Mouse (Mus musculus) cortical plate, adult 2 months (tissue): Measurements from ENCODE around the gene Rbm14. TPM values are rescaled to one million over a fixed set of nuclear protein-coding genes. Genes with fewer than 3 reads are reported as not detected.

Experiments
- H3K27ac ChIP-seq: fragments of 200-500 bp; 2 replicates; pipeline ENCODE4 v1.5.1; 2012; ENCODE audit warnings: low read length, control low read depth, inconsistent platforms; ENCODE audit not compliant: insufficient read depth
- H3K4me1 ChIP-seq: fragments of 200-500 bp; 2 replicates; pipeline ENCODE4 v1.6.1; 2011; ENCODE audit warnings: low read length; ENCODE audit not compliant: control insufficient read depth, insufficient read depth
- H3K4me3 ChIP-seq: fragments of 200-500 bp; 2 replicates; pipeline ENCODE4 v1.5.1; 2011; ENCODE audit warnings: mild to moderate bottlenecking, low read length, control low read depth; ENCODE audit not compliant: insufficient read depth
- CTCF ChIP-seq: fragments of 200-500 bp; IDR thresholded peaks from 2 replicates; pipeline ENCODE4 v1.5.1; 2011; ENCODE audit warnings: mild to moderate bottlenecking, control low read depth, low read length; ENCODE audit not compliant: insufficient read depth; ENCODE audit errors: extremely low read depth
- POLR2A ChIP-seq: fragments of 200-500 bp; IDR thresholded peaks from 2 replicates; pipeline ENCODE4 v1.6.1; 2011; ENCODE audit warnings: mild to moderate bottlenecking, low read length, control low read depth; ENCODE audit not compliant: insufficient read depth; ENCODE audit errors: extremely low read depth
- polyA plus RNA-seq: library from polyadenylated mRNA; depleted of rRNA; stranded (reverse); fragments of >200 nt; gene quantifications from 2 replicates; pipeline ENCODE4 v1.2.3, GENCODE M21; 2012; rRNA removed

Rbm14 gene
- polyA plus RNA-seq, 1 experiment, result 25.1 TPM

- TF ChIP-seq CTCF (no peak), POLR2A (no peak)
- H3K4me1 ChIP-seq, result peaks cover 2% of the 10 kb centered on the region; the same call in 1 of the 2 replicates
- peak overlapping the region; percentile 45; the same call in 1 of the 2 replicates for H3K27ac ChIP-seq
- H3K4me3 ChIP-seq, result peak overlapping the region; percentile 55
Observed at GRCm38 (mm10) chr19:4756921-4757320, 54.5 kb downstream of the Rbm14 start.

- Histone ChIP-seq H3K4me3 (peak within 1 kb of the TSS; percentile 55), H3K4me1 (peaks cover 2% of the 10 kb centered on the region; the same call in 1 of the 2 replicates), H3K27ac (peak within 1 kb of the TSS; percentile 86)
- TF ChIP-seq CTCF (no peak), POLR2A (peak; percentile 57)
Observed at GRCm38 (mm10) chr19:4756193-4756911, 55.1 kb downstream of the Rbm14 start, which contains the start of gene Rbm4b. Gene Rbm4b, plus strand, starts transcription at chr19:4756497.

GRCm38 (mm10) chr19:4755565-4756192 is 55.8 kb downstream of the Rbm14 start:
- Histone ChIP-seq H3K4me3 (peak overlapping the region; percentile 55), H3K4me1 (peaks cover 2% of the 10 kb centered on the region; the same call in 1 of the 2 replicates), H3K27ac (peak overlapping the region; percentile 86)
- TF ChIP-seq CTCF (peak; percentile 96), POLR2A (peak; percentile 43; the same call in 1 of the 2 replicates)

Other genes with a start within 250 kb of the Rbm14 start
- gene Lrfn4, start 196.0 kb downstream of the Rbm14 start, polyA plus RNA-seq, result 28.1 and 30.2 TPM in 2 replicates
- 52.9 and 54.0 TPM in 2 replicates for gene Rce1, start 186.0 kb downstream of the Rbm14 start, polyA plus RNA-seq
- gene Gm960, start 113.0 kb downstream of the Rbm14 start, polyA plus RNA-seq, result 3.3 and 3.7 TPM in 2 replicates
- gene Sptbn2, start 100.5 kb downstream of the Rbm14 start, polyA plus RNA-seq, result 198 and 220 TPM in 2 replicates
- 16.0 and 17.8 TPM in 2 replicates for gene Rbm4b, start 55.1 kb downstream of the Rbm14 start, polyA plus RNA-seq
- 57.4 and 61.8 TPM in 2 replicates for gene Rbm4, start 17.7 kb downstream of the Rbm14 start, polyA plus RNA-seq
- 16.7 and 18.9 TPM in 2 replicates for gene Gm21992, start within 50 bp of the Rbm14 start, polyA plus RNA-seq
- gene Ccs, start 27.7 kb upstream of the Rbm14 start, polyA plus RNA-seq, result 48.7 and 49.1 TPM in 2 replicates
- gene Ccdc87, start 27.7 kb upstream of the Rbm14 start, polyA plus RNA-seq, result 2.0 and 2.1 TPM in 2 replicates
- gene Ctsf, start 43.5 kb upstream of the Rbm14 start, polyA plus RNA-seq, result 133 and 142 TPM in 2 replicates
- gene Actn3, start 66.3 kb upstream of the Rbm14 start, polyA plus RNA-seq, result 0.79 and 0.87 TPM in 2 replicates
- gene Zdhhc24, start 67.0 kb upstream of the Rbm14 start, polyA plus RNA-seq, result 41.3 and 47.9 TPM in 2 replicates
- 28.5 and 32.7 TPM in 2 replicates for gene Bbs1, start 95.0 kb upstream of the Rbm14 start, polyA plus RNA-seq
- gene Dpp3, start 116.7 kb upstream of the Rbm14 start, polyA plus RNA-seq, result 51.5 and 54.5 TPM in 2 replicates
- 15.8 and 19.5 TPM in 2 replicates for gene Peli3, start 131.5 kb upstream of the Rbm14 start, polyA plus RNA-seq
- gene Mrpl11, start 150.5 kb upstream of the Rbm14 start, polyA plus RNA-seq, result 70.5 and 74.8 TPM in 2 replicates
- 16.8 and 20.6 TPM in 2 replicates for gene Npas4, start 178.7 kb upstream of the Rbm14 start, polyA plus RNA-seq
- gene Slc29a2, start 212.2 kb upstream of the Rbm14 start, polyA plus RNA-seq, result 19.8 and 21.5 TPM in 2 replicates
- 106 and 111 TPM in 2 replicates for gene B4gat1, start 227.2 kb upstream of the Rbm14 start, polyA plus RNA-seq
- gene AC124502.3, start 227.3 kb upstream of the Rbm14 start, polyA plus RNA-seq, result 4.8 and 6.8 TPM in 2 replicates
- 29.1 and 34.8 TPM in 2 replicates for gene Brms1, start 229.7 kb upstream of the Rbm14 start, polyA plus RNA-seq
- gene Rin1, start 238.8 kb upstream of the Rbm14 start, polyA plus RNA-seq, result 68.7 and 69.0 TPM in 2 replicates